Mouse (Mus musculus) heart, adult 2 months (tissue): Measurements from ENCODE around the gene Ciz1.

Experiments used
- CTCF ChIP-seq: fragments of 200-600 bp; IDR thresholded peaks from 2 replicates; pipeline ENCODE4 v1.8.1; 2022; ENCODE audit warnings: antibody characterized with exemption, mild to moderate bottlenecking, moderate library complexity
- EP300 ChIP-seq: fragments of 200-500 bp; IDR thresholded peaks from 2 replicates; pipeline ENCODE4 v1.6.1; 2011; ENCODE audit warnings: low read depth, low read length, control low read depth; ENCODE audit not compliant: insufficient read depth
- POLR2A ChIP-seq: fragments of 200-500 bp; IDR thresholded peaks from 2 replicates; pipeline ENCODE4 v1.6.1; 2011; ENCODE audit warnings: mild to moderate bottlenecking, low read depth, low read length, control low read depth; ENCODE audit not compliant: insufficient read depth

GRCm38 (mm10) chr2:32354336-32354895 lies 2.3 kb downstream of the Ciz1 start:
- TF ChIP-seq CTCF (no peak), POLR2A (no peak), EP300 (no peak)
